Mouse (Mus musculus) lung, adult 2 months (tissue): ENCODE data around the gene Tctn3. TPM values are rescaled to one million over a fixed set of nuclear protein-coding genes. Genes with fewer than 3 reads are reported as not detected.

Experiments
- DNase-seq: peaks from one replicate; pipeline ENCODE4 v3.0.0; 2022
- H3K4me1 ChIP-seq: fragments of 200-500 bp; 2 replicates; pipeline ENCODE4 v1.6.1; 2011; ENCODE audit warnings: low read length; ENCODE audit not compliant: control insufficient read depth, insufficient read depth
- H3K4me3 ChIP-seq: fragments of 200-500 bp; replicated peaks from 2 replicates; pipeline ENCODE3; 2011; ENCODE audit warnings: low read depth, mild to moderate bottlenecking, control low read depth, low read length; ENCODE audit errors: extremely low read depth
- CTCF ChIP-seq: fragments of 200-500 bp; IDR thresholded peaks from 2 replicates; pipeline ENCODE4 v1.5.1; 2011; ENCODE audit warnings: mild to moderate bottlenecking, low read length, control low read depth; ENCODE audit not compliant: insufficient read depth
- POLR2A ChIP-seq: fragments of 200-500 bp; IDR thresholded peaks from 2 replicates; pipeline ENCODE4 v1.6.1; 2011; ENCODE audit warnings: low read depth, mild to moderate bottlenecking, control low read depth, low read length, borderline replicate concordance; ENCODE audit errors: extremely low read depth
- WGBS: fragments of 180-500 bp; shearing (Covaris S2); methylation state at CpG from one replicate; pipeline ENCODE4 v1.1.7; 2018; 5-methylcytosine and 5-hydroxymethylcytosine counted together
- polyA plus RNA-seq: library from polyadenylated mRNA; depleted of rRNA; stranded (reverse); fragments of >200 nt; gene quantifications from 2 replicates; pipeline ENCODE4 v1.2.3, GENCODE M21; 2012; rRNA removed

Tctn3 gene
- polyA plus RNA-seq = 12.1 and 12.8 TPM in 2 replicates

DNA sequence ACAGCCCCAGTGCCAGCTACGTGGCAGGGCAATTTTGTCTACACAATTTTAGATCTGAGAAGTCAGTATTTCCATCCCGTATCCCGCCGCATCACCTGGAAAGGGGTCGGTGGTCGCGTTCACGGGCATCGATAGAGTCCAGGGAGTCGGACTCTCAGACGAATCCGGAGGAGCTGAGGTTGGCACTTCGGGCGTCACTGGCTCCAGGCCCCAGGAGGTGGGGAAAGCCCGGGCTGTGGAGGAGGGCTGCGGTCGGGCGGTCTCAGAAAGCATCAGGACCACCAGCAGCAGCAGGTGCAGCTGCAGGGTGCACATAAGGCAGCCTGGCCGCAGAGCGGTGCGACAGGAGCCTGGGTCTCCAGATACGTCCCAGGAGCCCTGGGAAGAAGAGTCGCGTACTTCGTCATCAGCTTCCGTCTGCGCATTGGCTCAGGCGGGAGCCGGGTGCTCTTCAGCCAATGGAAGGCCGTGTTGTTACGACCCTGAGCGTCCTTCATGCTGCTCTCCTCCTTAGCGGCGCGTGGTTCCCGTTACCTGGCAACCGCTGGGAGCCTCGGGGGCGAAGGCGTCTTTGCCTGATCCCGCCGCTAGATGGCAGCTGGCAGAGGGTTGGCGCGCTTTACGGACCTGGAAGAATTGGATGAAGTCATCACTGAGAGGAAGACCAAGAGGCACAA is at the start of gene Tctn3, which contains the start of gene Entpd1:
Gene Tctn3 (minus strand): TSS at position 404 of the 677 bp plus-strand sequence.
Gene Entpd1 (plus strand): TSS at position 537 of the 677 bp plus-strand sequence.
- DNase-seq = peak; percentile 94
- Histone ChIP-seq H3K4me3 (peak within 1 kb of the TSS; percentile 77), H3K4me1 (no peaks in the 10 kb centered on the region)
- whole genome bisulfite sequencing = under 1% methylated on average over 45 of the region's 45 CpGs
- TF ChIP-seq CTCF (peak; percentile 84), POLR2A (peak; percentile 55; the same call in 1 of the 2 replicates)

DNA sequence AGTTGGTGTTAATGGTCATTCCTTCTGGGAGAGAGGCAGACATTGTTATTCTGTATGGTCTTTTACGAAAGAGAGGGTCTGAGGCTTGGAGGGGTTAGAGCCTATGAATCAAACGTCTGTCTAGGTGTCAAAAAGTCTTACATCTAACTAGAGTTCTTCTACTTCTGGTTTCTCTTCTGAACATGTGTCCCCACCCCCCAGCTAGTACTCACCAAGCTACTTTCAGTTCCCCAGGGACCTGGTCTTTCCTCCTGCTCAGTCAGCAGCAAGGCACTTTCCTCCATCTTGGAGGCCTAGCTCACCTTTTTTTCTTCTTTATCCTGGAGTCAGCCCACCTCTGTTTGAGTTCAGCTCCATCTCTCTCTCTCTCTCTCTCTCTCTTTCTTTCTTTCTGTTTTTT is 49.1 kb upstream of the Tctn3 start:
- DNase-seq = no peak
- peak overlapping the region; percentile 76 for H3K4me3 ChIP-seq
- TF ChIP-seq CTCF (no peak), POLR2A (peak; percentile 35; the same call in 1 of the 2 replicates)
- peaks cover 17% of the 10 kb centered on the region for H3K4me1 ChIP-seq
- WGBS = 48% methylated on average over 2 of the region's 2 CpGs

DNA sequence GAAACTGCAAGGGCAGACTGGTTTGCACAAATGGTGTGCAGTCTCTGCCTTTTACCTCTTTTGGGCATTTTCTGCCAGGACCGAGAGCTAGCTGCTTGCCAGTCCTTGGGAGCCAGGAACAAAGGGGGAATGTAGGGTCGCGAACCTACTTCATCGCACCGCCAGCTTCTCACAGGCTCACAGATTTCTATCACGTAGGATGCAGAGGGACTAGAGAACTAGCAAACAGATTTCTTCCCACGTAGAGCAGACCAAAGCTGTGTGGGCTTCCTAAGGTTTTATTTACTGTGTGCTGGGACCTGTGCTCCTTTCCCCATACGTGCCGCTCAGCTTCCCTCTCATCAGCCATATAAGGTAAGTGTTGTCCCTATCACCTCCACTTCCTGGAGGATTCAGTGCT is 48.5 kb upstream of the Tctn3 start:
- peak; percentile 39 for DNase-seq
- 14% methylated on average over 9 of the region's 9 CpGs for WGBS
- H3K4me3 ChIP-seq = peak overlapping the region; percentile 76
- TF ChIP-seq CTCF (no peak), POLR2A (peak; percentile 6; the same call in 1 of the 2 replicates)
- peaks cover 12% of the 10 kb centered on the region for H3K4me1 ChIP-seq

DNA sequence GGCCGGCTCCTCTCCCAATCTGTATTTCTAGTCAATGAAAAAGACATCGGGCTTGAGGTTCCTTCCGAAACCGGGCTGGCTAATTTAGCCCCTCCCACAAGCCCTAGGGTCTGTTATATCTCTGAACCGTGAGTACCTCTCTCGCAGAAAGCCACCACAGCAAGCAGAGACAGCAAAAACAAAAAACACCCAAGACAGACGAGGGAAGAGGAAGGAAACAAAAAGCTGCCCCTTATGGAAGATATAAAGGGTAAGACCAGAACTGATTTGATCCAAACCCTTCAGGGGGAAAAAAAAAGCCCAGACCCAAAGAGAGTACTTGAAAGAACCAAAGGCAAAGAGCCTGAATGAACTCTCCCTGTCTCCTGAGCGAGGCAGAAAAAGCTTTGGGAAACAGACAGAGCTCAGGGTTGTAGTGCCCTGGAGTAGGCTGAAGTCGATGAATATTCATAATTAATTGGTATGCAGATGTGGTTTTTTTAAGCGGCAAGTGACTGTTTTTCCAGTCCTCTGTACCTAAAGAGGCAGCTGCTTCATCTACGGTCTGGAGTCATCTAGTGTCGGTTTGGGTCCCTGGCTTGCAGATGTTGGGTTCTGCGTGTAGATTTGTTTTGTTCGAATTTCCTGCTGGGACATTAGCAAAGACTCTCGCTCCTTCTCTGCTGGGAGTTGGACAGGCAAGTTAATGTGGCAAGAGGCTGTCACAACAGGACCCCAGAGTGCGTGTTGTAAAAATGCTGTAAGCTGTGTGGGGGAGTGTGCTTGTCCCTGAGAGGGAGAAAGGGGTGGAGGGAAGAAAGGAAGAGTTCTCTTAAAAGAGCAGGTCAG is 47.8 kb upstream of the Tctn3 start:
- peak; percentile 51 for DNase-seq
- H3K4me3 ChIP-seq = peak overlapping the region; percentile 76
- TF ChIP-seq CTCF = no peak
- peak; percentile 38; the same call in 1 of the 2 replicates for TF ChIP-seq POLR2A
- peaks cover 12% of the 10 kb centered on the region for H3K4me1 ChIP-seq
- WGBS = 3% methylated on average over 16 of the region's 16 CpGs

DNA sequence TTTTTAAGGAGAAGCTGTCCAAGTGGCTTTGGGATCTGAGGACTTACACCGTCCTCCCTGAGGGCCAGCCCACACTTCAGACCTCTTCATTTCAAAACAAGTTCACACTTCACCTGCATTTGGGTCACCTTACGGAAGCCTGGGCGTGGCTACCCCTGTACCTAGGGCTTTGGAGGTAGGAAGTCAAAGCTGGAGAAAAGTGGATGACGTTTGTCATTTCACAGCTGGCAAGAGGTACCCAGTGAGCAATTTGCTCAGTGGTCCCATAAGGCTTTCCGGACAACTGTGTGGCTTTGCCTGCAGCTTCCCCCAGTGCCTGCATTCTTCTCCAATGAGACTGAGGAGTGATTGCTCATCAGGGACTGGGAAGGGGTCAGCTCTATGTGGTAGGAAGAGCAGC is 46.9 kb upstream of the Tctn3 start:
- DNase-seq = peak; percentile 61
- WGBS = 45% methylated on average over 5 of the region's 5 CpGs
- TF ChIP-seq POLR2A = peak; percentile 57; the same call in 1 of the 2 replicates
- no peak for TF ChIP-seq CTCF
- Histone ChIP-seq H3K4me1 (peaks cover 10% of the 10 kb centered on the region), H3K4me3 (peak overlapping the region; percentile 2)

DNA sequence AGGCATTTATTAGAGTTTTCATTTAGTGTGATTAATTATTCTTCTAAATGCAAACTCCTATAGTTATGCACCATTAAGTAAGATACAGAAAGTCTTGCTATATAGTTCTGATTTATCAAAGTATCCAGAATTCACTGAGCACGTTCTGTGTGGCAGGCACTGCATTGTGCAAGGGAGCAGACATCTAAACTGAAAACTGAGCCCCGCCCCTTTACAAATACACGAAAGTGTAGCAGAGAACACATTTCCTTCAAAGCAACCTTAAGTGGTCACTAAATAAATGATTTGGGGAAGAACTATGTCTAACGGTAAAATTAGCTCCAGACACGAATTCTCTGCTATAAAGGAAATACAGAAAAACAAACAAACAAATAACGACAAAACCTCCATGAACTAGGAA is 46.2 kb upstream of the Tctn3 start:
- H3K4me1 ChIP-seq = peaks cover 5% of the 10 kb centered on the region; the same call in 1 of the 2 replicates
- DNase-seq = no peak
- TF ChIP-seq CTCF = no peak
- TF ChIP-seq POLR2A = no peak
- H3K4me3 ChIP-seq = no peak overlapping the region
- 34% methylated on average over 6 of the region's 6 CpGs for WGBS

DNA sequence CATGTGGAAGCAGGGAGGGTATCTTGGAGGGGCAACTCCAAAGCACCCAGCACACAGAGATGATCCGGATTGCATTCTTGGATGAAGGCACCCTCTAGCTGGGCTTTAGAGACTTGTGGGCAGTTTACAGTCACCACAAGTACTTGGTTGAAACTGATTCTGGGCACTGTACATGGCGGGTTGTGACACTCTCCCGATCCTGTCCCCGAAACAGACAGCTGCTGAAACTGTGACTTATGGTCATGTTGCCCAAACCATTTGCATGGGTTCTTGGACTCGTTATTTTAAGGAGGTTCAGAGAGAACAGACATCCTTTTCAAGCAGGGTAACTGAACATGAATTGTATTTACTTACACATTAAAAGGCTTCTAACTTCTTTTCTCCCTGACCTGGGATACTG is 44.2 kb upstream of the Tctn3 start:
- DNase-seq = no peak
- no peak for TF ChIP-seq POLR2A
- no peak for TF ChIP-seq CTCF
- Histone ChIP-seq H3K4me3 (no peak overlapping the region), H3K4me1 (peaks cover 2% of the 10 kb centered on the region; the same call in 1 of the 2 replicates)
- 86% methylated on average over 5 of the region's 5 CpGs for WGBS

DNA sequence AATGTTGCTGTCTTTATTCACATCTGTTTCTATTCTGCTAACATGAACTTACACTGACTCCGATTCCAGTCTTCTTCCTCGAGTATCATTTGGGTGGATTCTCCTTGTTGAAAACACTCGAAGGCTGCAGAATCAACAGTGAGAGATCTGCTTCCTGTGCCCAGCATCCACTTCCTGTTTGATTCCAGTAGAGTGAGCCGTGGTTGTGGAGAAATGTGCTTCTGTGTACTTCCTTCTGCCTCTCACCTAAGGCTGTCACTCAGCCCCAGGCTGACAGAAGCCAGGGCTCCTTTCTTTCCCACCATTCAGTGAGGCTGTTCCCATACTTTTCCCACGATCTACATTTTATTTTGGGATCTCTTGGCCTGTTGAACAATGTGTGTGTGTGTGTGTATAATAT is 38.1 kb upstream of the Tctn3 start:
- H3K4me3 ChIP-seq = no peak overlapping the region
- no peak for TF ChIP-seq CTCF
- TF ChIP-seq POLR2A = no peak
- DNase-seq = no peak
- WGBS = 20% methylated on average over 5 of the region's 5 CpGs
- H3K4me1 ChIP-seq = peaks cover 18% of the 10 kb centered on the region

DNA sequence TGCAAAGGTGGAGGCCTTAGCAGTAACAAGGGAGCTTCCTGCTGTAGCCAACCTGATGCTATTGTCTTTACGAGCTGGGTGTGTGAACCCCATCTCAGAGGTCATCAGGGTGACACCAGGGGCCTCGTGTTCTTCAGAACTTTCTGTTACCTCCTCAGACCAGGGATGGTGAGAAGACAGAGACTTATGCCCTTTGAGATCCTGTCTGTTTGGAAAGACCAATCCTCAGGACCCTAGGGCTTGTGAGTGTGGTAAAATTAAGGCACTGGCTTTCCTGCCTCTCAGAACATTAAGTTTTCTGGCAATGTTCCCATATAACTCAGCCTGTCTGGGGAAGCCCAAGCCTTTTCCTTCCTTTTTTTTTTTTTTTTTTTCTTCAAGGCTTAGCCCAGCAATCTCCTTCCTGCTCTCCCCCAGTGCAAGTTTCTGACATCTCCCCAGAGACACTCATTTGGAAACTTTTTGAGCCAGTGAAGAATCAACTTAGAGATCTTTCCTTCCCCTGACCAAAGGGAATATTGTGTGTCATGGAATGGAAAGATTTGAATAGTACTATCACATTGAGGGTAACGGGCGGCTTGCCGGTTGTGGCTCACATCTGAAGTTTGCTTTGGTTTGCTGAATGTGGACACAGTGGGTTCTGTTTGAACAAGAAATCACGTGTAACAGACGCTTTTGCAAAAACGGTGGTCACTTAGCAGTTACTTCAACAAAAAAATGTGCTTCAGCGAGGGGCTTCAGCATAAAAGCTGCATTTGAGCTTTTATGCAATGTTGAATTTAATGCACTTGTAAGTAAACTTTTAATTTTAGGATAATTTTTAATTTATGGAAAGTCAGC is 35.5 kb upstream of the Tctn3 start:
- no peak for DNase-seq
- 19% methylated on average over 9 of the region's 9 CpGs for WGBS
- H3K4me3 ChIP-seq = no peak overlapping the region
- TF ChIP-seq POLR2A (no peak), CTCF (no peak)
- peaks cover 22% of the 10 kb centered on the region for H3K4me1 ChIP-seq
